Mouse (Mus musculus) layer of hippocampus, postnatal 14 days (tissue): ENCODE measurements around the gene Casp4. TPM values are rescaled to one million over a fixed set of nuclear protein-coding genes. Genes with fewer than 3 reads are reported as not detected.

ENCODE experiments used
- total RNA-seq, 2 experiments: library from RNA; stranded (reverse); gene quantifications; 2 replicates each; pipeline ENCODE4 v1.2.3; 2021

The Casp4 gene
- total RNA-seq, 2 experiments from 2014 or later = 0.90 to 1.1 TPM

Other genes with a start within 250 kb of the Casp4 start
- gene Casp1, start 10.3 kb upstream of the Casp4 start, total RNA-seq = 1 to 10 TPM in 1 of 2 experiments, under 1 TPM in 1; 0.94 to 1.2 TPM
- gene Casp12, start 36.6 kb downstream of the Casp4 start, total RNA-seq = 1 to 10 TPM; 1.0 to 1.1 TPM